Mouse (Mus musculus) left cerebral cortex, adult 2 months (tissue): ENCODE data around the gene Sec14l5. TPM values are rescaled to one million over a fixed set of nuclear protein-coding genes. Genes with fewer than 3 reads are reported as not detected.

ENCODE experiments used
- DNase-seq, 2 experiments: peaks; one replicate each; pipeline ENCODE4 v3.0.0; 2021 to 2022; ENCODE audit warnings: low spot score in 2 of 2, mixed read lengths in 1 of 2; ENCODE audit errors: extremely low spot score in 1 of 2
- H3K27ac ChIP-seq: fragments of 200-600 bp; 2 replicates; pipeline ENCODE4 v1.8.1; 2022
- H3K4me3 ChIP-seq: fragments of 200-600 bp; 2 replicates; pipeline ENCODE4 v1.8.1; 2022
- CTCF ChIP-seq: fragments of 200-600 bp; IDR thresholded peaks from 2 replicates; pipeline ENCODE4 v1.8.1; 2022; ENCODE audit warnings: antibody characterized with exemption, mild to moderate bottlenecking, moderate library complexity
- intact Hi-C: fragments of 180-260 bp; cut with DNase I; formaldehyde crosslinking; loops from one replicate; pipeline ENCODE4 v1.15.1; 2025
- total RNA-seq, 2 experiments: library from RNA; stranded (reverse); gene quantifications; 2 replicates each; pipeline ENCODE4 v1.2.3; 2021

Sec14l5 gene
- total RNA-seq, 2 experiments from 2014 or later, result 4.8 to 5.0 TPM

DNA sequence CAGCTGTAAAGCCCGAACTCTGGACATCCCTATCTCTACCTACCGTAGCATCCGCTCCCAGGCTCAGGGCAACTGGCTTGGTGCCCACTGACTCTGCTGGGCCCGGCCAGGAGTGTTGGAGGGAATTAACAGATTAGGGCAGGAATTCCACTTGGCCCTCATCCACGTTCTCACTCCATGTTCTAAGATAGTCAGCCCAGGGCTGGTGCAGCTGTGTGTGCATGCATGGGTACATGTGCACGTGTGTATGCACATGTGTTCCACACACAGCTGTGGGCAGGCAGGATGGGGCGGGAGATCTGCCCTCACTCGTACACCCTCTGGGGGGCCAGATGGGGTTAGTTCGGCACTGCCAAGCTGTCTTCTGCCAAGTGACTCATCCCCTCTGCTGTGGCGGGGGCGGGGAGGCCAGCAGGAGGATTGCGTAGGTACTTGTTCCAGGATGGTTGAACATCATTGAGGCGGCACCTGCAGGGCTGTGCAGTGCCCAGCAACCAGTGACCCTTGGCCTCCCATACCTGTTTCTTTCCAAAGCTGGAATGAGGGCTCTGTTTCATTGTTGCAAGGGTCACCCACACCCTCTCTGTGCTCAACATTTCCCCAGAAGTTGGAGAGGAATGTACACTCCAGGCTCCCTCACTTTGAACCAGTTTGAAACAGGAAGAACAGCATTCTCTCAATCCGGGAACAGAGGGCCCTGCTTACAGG is 12.1 kb upstream of the Sec14l5 start:
- intact Hi-C loops, result no loop called here
- TF ChIP-seq CTCF, result no peak
- Histone ChIP-seq H3K4me3 (no peak overlapping the region), H3K27ac (no peak overlapping the region)
- DNase-seq, result peak; percentile 48 to 54

DNA sequence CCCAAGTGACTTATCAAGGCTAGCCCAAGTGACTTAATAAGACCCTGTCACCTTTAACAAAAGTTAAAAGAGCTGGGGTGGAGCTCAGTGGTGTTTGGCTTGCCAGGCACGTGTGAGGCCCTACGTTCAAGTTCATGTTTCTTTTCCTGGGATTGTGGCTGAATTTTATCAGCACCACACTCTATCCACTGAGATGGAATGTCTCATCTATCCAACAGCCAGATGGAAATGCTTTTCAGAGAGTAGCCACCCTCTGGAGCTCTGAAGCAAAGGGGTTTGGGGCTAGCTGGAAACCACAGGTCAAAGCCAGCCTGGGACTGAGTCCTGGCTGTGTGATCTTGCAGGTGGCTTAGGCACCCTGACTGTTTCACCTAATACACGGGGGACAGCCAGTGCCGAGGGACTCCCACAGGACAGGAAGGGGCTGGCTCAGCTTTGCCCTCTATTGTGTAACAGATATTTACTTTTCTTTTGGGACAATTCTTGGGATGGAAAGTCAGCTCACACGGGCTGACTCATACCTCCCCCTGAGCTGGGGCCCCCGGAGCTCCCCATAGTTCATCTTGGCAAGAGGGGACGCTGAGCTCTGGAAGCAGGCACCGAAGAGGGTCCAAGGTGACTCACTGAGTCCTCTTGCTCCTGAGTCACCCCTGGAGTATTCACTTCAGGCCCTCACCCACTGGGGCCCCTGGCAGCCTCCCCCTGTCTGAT is 11.2 kb upstream of the Sec14l5 start:
- intact Hi-C loops, result no loop called here
- DNase-seq, result no peak
- no peak for TF ChIP-seq CTCF
- no peak overlapping the region for H3K4me3 ChIP-seq
- no peak overlapping the region for H3K27ac ChIP-seq

DNA sequence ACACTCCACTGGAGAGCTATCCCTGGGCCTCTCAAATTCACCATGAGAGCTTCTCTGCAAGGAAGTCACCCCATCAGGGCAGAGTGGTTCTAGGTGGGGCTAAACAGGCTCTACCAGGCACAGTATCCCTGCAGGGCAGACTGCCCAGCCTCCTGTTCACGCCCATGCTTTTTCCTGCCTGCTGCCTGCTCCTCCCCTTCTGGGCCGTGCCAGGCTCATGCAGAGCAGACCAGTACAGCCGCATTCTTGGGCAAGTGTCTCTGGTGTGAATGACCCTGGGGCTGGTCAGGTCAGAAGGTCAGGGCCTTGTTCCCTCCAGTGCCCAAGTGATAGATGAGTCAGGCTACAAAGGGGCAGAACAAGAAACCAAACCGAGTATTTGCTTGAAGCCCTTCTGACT is 10.4 kb upstream of the Sec14l5 start:
- intact Hi-C loops, result no loop called here
- no peak for TF ChIP-seq CTCF
- Histone ChIP-seq H3K27ac (no peak overlapping the region), H3K4me3 (no peak overlapping the region)
- no peak for DNase-seq

DNA sequence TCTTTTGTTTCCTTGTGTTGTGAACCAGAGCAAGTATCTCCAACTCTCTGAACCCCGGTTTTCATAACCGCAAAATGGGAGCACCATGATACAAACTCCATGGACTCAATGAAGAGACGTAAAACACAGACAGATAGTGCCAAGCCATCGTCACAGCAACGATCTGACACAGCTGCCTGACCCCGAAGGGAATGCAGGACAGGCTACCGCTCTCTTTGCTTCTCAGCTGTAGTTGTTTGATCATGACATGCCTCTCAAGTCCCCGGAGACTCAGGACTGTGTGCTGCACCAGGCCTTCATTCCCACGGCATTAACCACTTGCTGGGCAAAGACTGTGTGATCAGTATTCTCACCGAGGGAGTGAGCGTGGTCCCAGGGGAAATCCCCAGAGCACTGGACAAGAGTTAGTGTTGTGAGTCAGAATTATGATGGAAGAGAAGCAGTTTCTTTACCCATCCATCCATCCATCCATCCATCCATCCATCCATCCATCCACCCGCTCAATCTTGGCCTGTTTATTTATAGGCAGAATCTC is 9.8 kb upstream of the Sec14l5 start:
- Histone ChIP-seq H3K27ac (no peak overlapping the region), H3K4me3 (no peak overlapping the region)
- no peak for TF ChIP-seq CTCF
- DNase-seq, result no peak
- intact Hi-C loops, result no loop called here

DNA sequence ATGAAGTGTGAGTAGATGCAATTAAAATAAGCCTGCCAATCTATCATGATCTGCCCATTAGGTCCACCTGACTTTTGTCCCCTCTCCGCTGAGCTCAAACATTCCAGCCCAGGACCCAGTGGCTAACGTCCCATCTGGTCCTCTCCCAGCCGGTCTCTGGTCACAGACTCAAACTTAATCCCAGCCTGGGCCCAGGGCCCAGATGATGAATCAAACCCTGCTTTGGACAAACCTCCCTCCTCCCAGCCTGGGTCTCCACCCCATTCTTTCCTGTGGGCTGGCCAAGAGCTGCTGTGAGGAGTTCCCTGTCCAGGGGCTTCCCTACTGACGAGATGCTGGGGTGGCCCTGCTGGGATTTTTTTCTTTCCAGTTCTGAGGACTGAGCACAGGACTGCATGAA is 7.2 kb upstream of the Sec14l5 start:
- intact Hi-C loops, result loop anchor here (10.0 kb wide), 1 partner anchor 445 kb away; no protein-coding TSS in a partner anchor
- Histone ChIP-seq H3K4me3 (no peak overlapping the region), H3K27ac (no peak overlapping the region)
- TF ChIP-seq CTCF, result no peak
- DNase-seq, result no peak

DNA sequence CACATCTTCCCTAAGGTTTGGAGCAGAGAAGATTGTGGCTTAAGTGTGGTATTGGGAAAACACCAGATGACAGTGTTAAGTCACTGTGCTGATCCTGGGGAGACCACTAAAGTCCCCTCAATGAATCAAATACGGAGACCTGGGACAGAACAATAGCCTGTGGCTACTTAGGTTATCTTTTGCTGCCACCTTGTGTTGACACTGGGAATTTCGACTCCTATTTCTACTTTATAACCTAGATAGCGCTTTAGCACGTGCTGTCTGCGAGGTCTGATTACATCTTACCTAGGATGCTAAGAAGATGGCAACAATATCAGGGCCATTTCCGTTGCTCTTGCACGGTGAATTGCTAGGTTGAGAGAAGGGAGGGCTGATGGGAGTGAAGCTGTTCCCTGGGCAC is 1.3 kb upstream of the Sec14l5 start:
- peak; percentile 86 for TF ChIP-seq CTCF
- intact Hi-C loops, result loop anchor here (1.0 to 10.0 kb wide), 4 partner anchors 63 to 451 kb away; no protein-coding TSS in a partner anchor
- Histone ChIP-seq H3K27ac (no peak overlapping the region), H3K4me3 (no peak overlapping the region)
- DNase-seq, result peak; percentile 70 to 74

DNA sequence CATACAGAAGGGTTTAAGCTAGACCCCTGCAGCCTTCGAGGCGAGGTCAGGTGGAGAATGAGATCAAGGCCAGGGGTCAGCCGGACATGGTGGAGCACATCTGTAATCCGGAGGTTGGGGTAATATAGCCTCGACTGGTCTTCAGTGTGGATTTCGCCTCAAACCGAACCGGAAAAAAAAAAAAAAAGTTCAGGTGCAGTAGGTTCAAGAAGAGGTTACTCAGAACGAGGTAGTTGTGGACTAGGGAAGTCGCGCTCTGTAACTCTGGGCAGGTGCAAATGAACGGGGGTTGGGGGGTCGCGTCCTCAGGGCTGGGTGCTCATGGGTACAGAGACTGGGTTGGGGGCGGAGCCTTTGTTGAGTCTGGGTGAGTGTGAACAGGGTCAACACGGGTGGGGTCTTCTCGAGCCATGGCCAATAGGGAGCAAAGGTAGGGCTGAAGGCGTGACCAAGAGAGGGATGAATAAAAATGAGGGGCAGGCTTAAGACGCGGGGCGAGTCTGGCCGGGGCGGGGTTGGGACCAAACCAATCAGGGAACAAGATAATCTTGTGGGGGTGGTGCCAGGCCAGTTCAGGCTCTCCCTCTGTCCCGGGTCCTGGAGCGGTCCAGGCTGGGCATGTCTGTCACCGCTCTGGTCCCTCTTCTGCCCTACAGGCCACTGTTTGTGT is 407 bp upstream of the Sec14l5 start:
- intact Hi-C loops, result loop anchor here (5.0 to 10.0 kb wide), 3 partner anchors 64 to 452 kb away; no protein-coding TSS in a partner anchor
- Histone ChIP-seq H3K4me3 (peak overlapping the region; percentile 35), H3K27ac (no peak overlapping the region)
- no peak; the same call in 1 of the 2 replicates for TF ChIP-seq CTCF
- peak; percentile 31 to 55 for DNase-seq

DNA sequence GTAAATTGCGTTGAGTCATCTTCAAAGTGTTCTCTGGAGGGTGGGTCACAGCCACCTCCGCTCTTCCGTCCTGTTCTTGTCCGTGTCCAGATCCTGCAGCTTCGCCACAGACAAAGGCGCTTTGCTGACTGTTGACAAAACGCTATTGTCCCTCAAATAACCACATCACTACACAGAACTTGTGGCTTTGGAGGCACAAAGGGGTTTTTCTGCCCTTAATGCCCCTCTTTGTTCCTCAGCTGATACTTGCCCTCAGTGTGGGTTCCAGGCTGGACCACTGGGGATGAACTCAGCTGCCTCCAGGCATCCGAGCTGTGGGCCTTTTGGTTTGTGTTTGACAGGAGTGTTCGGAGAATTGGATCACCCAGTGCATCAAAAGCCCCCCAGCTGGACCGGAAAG is 3.6 kb downstream of the Sec14l5 start:
- no peak for DNase-seq
- H3K4me3 ChIP-seq, result no peak overlapping the region
- intact Hi-C loops, result no loop called here
- TF ChIP-seq CTCF, result no peak
- peak overlapping the region; percentile 66; the same call in 1 of the 2 replicates for H3K27ac ChIP-seq

DNA sequence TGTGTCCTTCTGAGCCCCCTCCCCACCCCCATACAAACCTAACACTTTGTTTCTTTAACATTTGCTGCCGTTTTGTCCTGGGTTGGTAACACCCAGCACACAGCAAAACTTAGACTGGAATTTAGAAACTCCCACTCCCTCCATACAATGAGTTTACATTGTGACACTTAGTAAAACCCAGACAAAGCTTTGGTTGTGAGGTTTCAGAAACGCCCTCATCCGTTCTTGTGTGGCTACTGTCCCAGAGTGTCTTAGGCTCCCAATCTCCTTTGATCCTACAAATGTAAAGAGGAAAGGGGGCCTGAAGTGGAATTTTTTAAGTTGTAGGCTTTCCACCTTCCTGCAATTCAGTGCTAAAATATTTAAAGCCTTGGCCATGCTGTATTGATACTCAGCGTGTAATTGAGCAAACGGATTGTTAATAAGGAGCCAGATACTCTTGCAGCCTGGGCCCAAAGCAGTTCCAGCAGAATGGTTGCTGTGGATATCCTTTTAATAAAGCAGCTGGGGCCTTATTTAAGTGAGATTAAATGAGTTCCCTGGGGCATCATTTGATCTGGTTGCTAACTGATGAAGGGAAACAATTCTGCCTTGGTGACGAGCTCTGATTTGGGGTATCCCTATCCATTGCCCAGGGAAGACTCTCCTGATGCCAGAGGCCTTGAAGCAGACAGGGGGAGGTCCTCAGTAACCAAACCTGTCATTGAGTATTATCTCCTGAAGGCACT is 6.6 kb downstream of the Sec14l5 start:
- no peak for DNase-seq
- no peak overlapping the region for H3K27ac ChIP-seq
- intact Hi-C loops, result no loop called here
- TF ChIP-seq CTCF, result no peak
- H3K4me3 ChIP-seq, result no peak overlapping the region

DNA sequence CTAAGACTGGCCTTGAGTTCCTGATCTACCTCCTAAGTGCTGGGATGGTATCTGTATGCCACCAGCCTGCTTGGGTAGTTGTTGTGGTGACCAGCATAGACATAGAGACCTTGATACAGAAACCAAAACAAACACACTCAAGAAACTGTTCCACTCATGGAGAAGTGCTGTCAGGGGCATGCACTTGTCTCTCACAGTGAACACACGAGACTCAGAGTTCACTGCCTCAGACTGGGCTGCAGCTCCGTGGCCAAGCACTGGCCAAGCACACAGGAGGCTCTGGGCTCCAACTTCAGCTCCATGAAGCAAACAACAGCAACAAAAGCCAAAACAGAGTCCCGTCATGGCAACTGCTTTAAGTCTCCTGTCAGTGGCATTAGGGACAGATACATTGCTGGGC is 8.1 kb downstream of the Sec14l5 start:
- no peak for TF ChIP-seq CTCF
- intact Hi-C loops, result no loop called here
- no peak overlapping the region for H3K27ac ChIP-seq
- no peak for DNase-seq
- H3K4me3 ChIP-seq, result no peak overlapping the region

DNA sequence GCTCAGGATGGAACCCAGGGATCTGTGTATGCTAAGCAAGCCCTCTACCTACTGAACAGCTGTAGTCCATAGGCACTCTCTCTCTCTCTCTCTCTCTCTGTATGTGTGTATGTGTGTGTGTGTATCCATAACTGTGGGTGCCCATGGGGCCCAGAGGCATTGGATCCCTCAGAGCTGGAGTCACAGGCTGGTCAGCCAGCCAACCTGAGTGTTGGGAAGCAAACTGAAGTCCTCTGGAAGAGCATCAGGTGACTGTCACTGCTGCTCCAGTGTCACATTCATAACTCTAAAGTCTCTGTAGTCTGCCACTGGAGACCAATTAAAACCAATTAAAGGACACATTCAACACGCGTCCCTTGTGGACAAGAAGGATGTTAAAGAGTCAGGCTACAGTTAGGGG is 9.6 kb downstream of the Sec14l5 start:
- DNase-seq, result no peak
- intact Hi-C loops, result no loop called here
- no peak overlapping the region for H3K27ac ChIP-seq
- TF ChIP-seq CTCF, result no peak
- H3K4me3 ChIP-seq, result no peak overlapping the region
